Mouse (Mus musculus): ENCODE measurements at regions not wholly inside any gene's neighbourhood (a gene's known extent, or its start where the extent isn't known, plus 50 kb on each side); places are given as distances from the start of the nearest gene placed in this dataset.
A peak's percentile ranks its signal among the peaks of the same experiment; 100 is the strongest.

DNA sequence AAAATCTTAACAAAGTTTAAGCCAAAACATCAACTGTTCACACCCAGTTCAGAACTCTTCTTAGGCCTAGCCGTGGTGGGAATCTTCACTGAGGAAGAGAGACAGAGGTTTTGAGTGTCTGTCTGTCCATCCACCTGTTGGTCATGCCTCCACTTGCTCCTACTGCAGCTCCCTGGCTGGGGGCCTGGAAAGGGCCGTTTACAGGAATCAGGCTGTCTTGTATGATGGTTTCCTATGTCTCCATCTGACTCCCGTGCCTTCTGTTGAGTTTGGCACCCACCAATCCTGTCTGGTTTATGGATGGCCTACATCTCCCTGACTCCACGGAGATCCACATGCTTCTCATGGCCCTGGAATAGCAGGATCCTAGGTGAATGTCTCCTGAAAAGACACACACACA lies 166.1 kb downstream of the Fam43a start:
- intact Hi-C loops (cut with DNase I): no loop called here

DNA sequence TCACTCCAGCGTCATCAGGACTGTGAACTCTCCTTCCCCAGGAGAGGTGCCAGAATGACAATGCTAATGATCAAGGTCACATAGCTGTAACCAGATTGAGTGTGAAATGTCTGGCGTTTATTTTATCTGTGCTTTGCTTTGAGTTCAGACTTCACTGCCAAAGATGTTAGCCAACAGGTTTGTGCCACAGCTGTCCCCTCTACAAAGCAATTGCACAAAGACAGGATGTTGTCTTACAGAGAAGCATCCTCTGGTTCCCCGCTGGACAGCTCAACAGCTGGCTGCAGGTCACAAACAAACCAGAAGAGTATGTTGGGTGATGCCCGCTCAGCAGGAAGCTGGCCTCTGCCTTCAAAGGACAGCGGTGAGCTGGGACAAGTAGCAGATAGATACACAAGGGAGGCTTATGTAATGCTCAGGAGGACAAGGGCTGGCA lies 169.5 kb downstream of the Fam43a start:
- peak; percentile 33 to 45 for DNase-seq

More for the DNA sequence above, 166.1 kb downstream of the Fam43a start:
- DNase-seq: no peak

DNA sequence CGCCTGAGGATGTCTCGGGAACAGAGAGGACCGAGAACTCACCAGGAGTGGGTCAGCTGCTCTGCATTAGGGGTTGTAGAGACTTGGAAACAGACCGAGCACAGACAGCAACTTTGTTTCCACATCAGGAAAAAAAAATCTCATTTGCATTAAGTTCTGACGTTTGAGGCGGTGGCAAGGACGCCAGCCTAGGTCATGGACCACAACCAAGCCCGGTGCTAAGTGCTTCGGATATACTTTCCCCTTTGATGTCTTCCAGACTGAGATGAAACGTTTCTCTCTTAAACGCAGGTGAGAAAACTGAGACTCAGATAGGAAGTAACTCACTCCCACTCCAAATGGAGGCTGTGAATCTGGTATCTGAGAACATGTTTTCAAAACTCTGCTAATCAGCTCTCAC lies 169.9 kb downstream of the Fam43a start:
- no peak for DNase-seq
- intact Hi-C loops (cut with DNase I): no loop called here

More for the DNA sequence above, 169.5 kb downstream of the Fam43a start:
- intact Hi-C loops (cut with DNase I): no loop called here

DNA sequence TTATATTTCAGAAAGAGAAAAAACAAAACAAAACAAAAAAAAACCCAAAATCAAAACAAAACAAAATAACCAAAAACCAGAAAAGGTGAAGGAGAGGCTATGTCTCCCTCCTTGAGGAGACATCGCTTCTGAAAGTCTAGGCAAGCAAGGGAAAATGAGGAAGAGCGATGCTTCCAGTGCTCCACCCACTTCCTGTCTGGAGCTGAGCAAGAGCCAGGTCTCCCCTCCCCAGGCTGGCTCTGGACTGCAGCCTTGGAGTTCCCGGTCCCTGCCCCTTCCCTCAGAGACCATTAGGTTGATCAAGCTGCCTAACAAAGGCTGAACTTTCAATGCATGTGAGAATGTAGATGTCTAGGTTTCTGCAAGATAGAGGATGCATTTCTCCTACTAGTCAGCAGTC lies 173.3 kb downstream of the Fam43a start:
- intact Hi-C loops (cut with DNase I): no loop called here

DNA sequence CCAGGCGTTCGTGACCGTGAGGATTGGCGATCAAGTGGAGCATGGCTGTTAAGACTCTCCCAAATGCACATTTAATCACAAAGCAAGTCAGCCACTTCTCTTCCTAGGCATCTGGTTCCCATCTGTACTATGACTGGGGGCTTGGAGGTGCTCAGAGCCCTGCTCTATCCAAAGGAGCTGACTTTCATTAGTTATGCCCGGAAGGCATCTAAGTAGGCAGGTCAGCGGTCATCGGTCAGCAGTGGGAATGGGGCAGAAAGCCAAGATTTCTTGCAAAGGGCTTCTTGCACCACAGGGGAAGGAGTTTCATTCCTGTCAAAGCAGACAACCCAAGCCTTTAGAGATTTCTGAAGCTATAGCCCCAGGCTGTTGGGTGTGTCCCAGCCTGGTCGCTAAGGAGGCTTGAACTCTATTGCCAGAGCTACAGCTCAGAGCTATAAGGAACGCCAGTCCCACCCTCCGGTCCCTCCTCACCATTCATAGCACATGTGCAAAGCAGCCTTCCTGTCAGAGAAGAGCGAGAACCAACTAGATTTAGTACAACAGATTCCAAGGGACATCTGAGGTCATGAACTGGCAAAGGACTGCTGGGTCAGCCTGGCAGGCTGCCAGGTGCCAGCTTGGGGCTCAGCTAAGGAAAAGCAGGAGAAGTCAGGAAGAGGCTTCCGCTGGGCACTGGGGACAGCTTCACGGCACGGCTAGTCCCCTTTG lies 175.6 kb downstream of the Fam43a start:
- peak; percentile 61 to 63 for DNase-seq
- intact Hi-C loops (cut with DNase I): no loop called here

More for the DNA sequence above, 173.3 kb downstream of the Fam43a start:
- peak; percentile 39 to 49 for DNase-seq

DNA sequence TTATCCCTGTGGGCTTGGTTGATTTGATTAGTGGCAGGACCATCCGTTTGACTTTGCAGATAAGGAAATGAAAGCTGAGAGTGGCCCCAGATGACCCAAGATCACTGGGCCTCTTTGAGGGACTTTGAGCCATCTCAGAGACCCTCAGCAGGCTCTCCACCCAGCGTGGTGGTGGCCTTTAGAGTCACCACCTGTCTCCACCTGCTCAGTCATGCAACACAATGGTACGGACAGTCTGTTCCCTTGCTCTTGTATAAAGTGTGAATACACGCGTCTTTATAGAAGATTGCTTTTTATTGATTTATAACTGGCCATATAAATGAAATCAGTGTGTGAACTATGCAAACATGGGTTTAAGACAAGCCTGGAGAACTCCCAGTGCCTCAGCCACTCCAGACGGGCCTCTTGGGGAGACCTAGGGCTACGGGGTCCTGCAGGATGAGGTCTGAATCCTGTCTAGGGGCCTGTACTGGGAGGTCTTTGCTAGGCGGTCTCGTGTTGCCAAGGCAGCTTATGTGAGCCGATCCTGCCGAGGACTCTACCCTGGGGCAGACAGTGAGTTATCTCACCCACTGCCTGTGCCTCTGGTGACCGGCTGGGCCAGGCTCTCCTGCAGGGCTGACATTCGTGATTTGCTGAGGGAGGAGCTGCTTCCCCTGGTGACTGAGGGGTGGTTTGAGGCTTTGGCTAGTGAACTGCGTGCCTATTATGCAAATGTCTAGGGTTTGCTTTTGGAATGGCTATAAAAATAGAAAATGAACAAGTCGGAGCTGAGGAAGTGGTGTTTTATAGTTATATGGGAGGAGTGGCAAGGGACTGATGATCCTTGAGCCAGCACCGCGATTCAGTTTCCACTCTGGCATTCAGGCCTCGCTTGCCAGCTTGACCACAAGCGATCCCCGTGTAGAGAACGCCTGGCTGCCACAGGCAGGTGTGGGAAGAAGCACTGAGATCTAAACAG lies 176.5 kb downstream of the Fam43a start:
- intact Hi-C loops (cut with DNase I): no loop called here
- peak in 1 of 2 experiments; percentile 42 for DNase-seq

DNA sequence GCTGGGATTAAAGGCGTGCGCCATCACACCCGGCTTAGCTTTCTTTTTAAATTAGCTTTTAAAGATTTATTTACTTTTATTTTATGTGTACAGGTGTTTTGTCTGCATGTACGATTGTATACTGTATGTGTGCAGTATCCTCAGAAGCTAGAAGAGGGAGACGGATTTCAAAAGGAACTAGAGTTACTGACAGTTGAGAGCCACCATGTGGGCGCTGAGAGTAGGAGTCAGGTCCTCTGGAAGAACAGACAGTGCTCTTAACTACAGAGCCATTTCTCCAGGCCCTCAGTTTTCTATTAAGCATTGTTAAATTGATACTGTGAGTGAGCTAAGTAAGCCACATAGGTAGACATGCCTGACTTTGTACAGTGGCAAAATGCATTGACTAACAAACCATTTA lies 177.9 kb downstream of the Fam43a start:
- DNase-seq: no peak
- intact Hi-C loops (cut with DNase I): no loop called here

DNA sequence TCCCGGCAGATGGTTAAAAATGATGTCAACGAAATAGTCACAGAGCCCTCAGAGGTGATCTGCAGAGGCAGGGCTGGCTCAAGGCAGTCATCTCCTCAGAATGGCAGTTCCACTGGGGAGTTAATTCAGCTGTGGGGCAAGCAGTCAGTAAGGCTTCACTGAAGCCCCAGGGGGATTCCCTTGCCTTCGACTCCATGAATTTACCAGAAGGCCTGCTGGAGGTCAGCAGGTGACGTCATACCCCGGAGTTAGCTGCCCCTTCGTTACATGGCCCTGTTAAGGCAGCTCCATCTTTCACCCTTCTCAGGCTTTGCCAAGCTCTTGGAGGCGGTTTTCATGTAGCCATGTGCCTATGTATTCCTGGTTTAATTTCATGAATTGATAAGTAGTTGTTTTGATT lies 178.6 kb downstream of the Fam43a start:
- no peak for DNase-seq
- intact Hi-C loops (cut with DNase I): no loop called here

DNA sequence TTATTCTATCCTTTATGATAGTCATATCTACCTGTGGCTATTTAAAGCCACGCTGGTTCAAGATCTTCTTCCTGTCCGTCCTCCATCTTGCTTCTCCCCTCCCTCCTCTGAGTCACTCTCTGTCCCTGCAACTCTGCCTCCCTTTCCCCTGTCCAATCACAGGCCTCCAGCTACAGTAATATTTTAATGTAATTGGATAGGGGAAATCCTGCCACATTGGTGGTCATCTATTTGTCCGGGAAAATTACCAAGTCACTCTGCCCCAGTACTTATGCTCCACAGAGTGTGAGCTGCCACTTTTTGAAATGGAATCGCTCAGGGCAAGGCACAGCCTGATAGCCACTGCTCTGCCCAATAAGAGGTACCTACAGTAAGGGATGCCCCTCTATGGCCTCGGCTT lies 179.4 kb downstream of the Fam43a start:
- no peak for DNase-seq

DNA sequence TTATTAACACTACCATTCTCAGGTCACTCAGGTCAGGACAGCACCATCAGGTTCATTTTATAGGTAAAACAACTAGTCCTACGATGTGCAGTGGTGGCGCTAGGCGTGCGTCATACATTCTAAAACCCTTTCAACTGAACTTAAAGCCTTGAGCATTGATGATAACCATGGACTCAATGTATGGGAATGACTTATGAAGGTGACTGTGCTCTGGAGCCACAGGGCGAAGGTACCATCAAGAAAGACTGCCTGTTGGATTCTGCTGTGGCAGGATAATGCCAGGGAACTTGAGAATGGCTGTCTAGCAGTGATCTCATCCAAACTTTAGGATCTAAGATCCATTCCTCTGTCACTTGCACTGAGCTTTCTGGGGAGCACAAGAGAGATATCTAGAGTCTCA lies 184.7 kb downstream of the Fam43a start:
- intact Hi-C loops (cut with DNase I): no loop called here
- DNase-seq: no peak

More for the DNA sequence above, 179.4 kb downstream of the Fam43a start:
- intact Hi-C loops (cut with DNase I): no loop called here

DNA sequence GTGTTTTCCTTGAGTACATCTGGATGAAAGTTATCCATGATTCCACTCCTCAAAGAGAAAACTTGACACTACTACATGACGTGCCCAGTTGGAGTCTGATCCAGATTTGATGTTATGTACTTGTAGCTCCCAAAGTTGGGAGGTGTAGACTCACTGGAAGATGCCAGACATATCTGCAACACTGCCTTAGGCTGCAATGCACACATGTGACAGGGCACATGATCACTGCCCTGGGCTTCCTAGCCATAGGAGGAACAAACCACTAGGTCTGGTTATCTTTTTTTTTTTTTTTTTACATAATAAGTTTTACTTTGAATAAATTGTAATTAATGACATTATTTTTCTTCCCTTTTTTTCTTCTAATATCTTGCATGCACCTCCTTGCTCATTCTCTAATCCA lies 185.4 kb downstream of the Fam43a start:
- intact Hi-C loops (cut with DNase I): no loop called here
- no peak for DNase-seq

DNA sequence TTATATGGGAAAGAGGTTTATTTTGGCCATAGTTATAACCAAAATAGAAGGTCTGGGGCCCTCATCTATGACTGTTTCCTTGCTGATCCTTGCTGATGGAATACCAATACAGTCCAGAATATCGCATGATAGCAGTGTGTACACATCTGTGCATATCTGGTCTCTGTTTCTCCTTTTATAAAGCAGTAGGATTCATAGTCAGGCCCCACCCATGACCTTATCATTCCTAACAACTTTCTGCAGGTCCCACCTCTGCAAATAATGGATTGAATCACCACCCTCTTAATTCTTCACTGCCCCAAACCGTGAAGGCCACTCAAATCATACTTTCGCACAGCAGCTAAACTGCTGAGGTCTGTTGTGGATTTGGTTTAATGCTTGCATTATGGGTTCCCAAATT lies 186.5 kb downstream of the Fam43a start:
- intact Hi-C loops (cut with DNase I): no loop called here
- DNase-seq: no peak

DNA sequence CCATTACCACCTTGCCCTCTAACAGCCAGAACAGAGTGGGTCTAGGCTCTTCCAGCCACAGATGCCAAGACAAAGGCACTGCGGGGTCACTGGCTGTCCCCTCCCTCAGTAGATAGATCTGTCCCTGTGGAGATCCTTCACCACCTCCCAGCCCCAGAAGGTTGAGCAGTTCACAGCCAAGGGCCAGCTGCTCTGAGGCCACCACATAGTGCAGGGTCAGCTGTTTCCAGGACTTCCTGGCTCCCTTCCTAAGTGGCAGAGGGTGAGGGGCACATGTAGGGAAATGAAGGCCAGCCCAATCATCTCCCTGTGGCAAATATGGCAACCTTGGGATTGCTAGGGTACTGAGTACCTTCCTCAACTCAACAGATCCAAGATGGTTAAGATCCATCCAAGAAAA lies 187.8 kb downstream of the Fam43a start:
- intact Hi-C loops (cut with DNase I): no loop called here
- DNase-seq: no peak

DNA sequence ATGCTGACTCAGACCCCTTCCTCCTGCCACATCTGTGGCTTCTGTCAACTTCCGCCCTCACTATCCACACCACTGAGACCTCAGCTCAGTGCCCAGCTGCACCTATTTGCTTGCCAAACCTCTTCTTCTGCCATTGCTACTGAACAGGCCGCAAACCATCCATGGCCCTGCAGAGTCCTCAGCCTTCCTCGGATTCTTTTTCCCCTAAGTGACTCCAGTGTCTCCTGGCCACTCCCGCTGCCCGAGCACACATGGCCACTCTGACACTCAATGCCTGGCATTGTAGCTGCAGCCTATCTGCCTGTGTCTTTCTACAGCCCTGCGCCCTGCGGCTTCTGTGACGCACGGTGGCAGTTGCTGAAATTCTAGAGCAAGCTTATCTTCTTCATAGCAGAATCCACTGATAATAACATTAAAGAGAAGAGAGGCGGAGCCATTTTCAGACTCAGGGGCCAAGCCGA lies 188.8 kb downstream of the Fam43a start:
- intact Hi-C loops (cut with DNase I): no loop called here

DNA sequence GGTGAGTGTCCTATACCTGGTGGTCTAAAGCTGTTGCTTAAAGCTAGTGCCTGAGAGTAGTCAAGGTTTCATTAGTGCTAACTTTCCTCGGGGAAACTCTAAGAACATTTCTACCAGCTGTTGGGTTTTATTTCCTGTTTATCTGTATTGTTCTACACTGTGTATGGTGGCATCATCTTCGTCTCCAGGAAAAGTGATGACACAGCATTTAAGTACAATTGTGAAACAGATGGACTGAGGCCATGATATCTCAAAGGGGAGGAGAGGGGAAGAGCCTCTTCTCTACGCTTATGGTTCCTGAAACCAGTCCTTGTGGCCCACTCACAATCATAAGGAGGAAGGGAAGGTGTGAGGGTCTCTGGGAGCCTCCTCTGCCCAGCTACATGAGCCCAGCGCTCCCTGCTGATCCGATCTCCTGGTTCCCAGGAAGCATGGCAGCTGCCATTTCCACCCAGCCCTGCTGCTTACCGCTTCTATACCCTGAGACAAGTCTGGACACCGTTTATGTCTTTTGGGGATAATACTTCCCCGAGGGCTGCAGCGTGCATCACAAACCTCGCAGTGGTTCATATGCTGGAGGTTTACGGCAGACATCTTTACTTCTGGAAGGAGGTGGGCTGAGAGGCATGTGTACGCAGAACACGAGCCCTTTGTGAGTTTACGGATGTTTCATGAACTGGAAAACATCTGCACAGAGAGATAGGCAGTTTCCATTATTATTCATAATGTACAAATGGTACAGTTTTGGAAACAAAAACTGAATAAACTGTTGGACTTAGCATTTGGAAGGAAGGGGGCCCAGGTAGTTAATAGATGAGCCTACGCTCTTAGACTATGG lies 189.6 kb downstream of the Fam43a start:
- intact Hi-C loops (cut with DNase I): no loop called here
- peak in 1 of 2 experiments; percentile 2 for DNase-seq

More for the DNA sequence above, 188.8 kb downstream of the Fam43a start:
- DNase-seq: peak; percentile 21 to 50

DNA sequence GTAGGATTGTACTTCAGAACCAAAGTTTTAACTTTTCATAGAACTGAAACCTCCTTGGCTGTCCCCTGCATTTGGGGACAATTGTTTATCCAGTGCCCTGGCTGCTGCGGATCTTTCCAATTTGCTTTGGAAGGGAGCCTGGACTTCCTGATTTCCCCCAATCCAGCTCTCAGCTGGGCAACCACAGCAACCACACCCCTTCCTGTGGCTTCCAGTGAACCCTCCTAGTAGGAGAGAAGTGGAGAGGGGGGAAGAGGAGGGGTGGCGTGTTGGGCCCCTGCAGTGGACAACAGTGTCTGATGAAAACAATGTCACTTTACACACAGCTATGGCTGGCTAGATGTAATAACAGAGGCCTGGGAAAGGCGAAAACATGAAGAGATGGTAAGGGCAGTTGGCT lies 190.5 kb downstream of the Fam43a start:
- intact Hi-C loops (cut with DNase I): no loop called here
- peak; percentile 70 to 76 for DNase-seq

DNA sequence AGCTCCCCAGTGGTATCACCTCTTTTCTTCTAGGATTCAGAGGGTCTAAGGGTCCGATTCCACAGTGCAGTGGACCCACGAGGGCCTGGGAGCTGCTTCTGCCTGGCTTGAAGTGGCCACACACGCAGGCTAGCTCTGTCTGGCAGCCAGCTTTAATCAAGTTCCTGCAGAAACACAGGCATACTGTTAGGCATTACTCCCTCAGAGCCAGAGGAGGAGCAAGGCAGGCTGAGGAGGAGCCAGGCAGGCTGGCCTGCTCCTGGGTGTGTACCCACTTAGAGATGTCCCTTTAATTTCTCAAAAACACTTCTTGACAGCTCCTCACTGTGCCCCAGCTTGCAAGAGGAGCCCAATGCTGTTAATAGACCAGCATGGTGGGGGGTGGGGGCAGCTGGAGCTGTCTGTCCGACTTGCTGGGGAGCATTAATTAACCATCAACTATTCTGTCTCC lies 191.1 kb downstream of the Fam43a start:
- DNase-seq: peak; percentile 58 to 67
- intact Hi-C loops (cut with DNase I): no loop called here

DNA sequence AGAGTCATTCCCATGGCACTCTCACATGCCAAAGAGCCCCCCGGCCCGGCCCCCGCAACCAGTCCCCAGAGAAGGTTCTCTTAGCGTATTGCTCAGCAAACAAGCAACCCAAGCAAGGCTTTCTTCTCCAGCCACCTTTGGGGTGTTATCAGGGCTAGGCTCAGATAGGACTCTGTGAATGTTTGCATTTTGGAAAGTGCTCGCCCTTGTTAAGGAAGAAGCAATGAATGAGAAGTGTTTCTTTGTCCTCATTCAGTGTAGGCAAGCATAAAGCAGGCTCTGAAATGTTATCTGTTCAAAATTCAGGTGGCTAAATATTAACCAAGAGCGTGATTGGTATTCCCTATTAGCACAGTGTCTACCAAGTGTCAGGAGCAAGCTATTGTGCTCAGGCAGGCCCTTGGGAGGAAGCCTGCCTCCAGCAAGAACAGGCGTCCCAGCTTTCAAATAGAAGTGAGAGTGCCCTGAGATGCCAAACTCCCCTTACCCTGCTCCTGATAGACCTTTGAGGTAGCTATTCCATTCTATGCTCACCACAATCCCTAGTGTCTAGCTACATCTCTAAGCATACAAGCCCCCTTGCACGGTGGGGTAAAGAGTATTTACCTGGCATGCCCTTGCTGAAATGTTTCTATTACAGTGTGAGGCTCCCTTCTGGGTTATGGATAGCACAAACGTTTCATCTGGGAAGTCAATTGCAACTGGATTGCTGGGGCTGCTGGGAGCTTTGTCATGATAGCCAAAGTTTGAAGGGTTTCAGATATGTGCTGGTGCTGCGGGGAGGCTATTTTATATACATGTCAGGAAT lies 191.7 kb downstream of the Fam43a start:
- intact Hi-C loops (cut with DNase I): no loop called here
- DNase-seq: no peak

DNA sequence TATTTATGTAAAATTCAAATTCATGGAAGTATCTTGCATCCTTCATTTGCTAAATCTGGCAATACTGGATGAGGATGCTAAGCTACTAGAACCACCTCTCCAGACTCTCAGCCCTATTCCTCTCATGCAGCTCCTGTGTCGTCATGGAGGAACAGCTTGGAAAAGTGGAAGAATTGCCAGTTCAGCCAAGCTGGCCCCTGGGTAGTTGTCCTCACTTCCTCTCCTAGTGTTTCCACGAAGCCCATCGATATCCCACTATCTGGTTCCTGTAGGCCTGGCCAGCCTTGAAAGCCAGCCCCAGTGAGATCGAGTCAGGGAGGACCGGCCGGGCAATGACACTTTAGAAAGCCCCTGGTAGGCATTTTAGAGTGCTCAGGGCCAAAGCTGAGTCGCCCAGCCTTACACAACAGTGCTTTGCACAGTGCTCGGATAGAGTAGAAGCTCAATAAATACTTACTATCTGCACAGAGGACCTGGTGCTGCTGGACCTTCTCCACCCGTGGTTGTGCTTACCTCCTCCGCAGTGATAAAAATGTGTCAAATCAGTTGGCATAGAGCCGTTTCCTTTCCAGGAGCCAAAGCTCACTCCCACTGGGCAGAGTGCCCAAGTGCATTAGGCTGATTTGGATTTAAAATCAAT lies 193.3 kb downstream of the Fam43a start:
- intact Hi-C loops (cut with DNase I): loop anchor here (2.0 kb wide), 1 partner anchor 184 kb away; no protein-coding TSS in a partner anchor
- no peak for DNase-seq

All from heart, postnatal 14 days (tissue).